8 mouse cellular contexts compared by ENCODE assay signal in genomic region chr5:115441205-115441849, GRCm38 (mm10). TPM values are rescaled to one million over a fixed set of nuclear protein-coding genes. Genes with fewer than 3 reads are reported as not detected.
A peak's percentile ranks its signal among the peaks of the same experiment; 100 is the strongest.
DNase-seq lines count a peak whose midpoint lies in the region; ATAC-seq and TF ChIP-seq lines count a peak whose summit lies in the region.

No protein-coding gene starts in this region.

- no peaks in the 10 kb centered on the region for H3K4me1 ChIP-seq in kidney, adult 2 months (ENCODE audit: control insufficient read depth, insufficient read depth, low read length)

- no peaks in the 10 kb centered on the region for H3K27me3 ChIP-seq in kidney, adult 2 months (replicated peaks; ENCODE audit: control insufficient read depth, insufficient read depth, low read length)
- no peaks in the 10 kb centered on the region for H3K27me3 ChIP-seq in splenic B cell, adult 2 months (ENCODE audit: control insufficient read depth, insufficient read depth, low read length, poor library complexity, severe bottlenecking)

- no peak overlapping the region for H3K4me3 ChIP-seq in kidney, adult 2 months (ENCODE audit: insufficient read depth, low read depth, low read length)

- intact Hi-C loops in left cerebral cortex, postnatal 4 days (cut with DNase I) = loop anchor here (5.0 to 10.0 kb wide), 2 partner anchors 79 to 147 kb away; no protein-coding TSS in a partner anchor

- peak; percentile 71 for DNase-seq in cerebellum, adult 11 months
- peak; percentile 84 to 88 for DNase-seq in cerebellum, postnatal 25 days
- DNase-seq in frontal cortex, postnatal 36 days (ENCODE audit: low spot score in 2 of 2) = peak; percentile 74 to 86
- peak; percentile 76 for DNase-seq in kidney, adult 2 months
- peak; percentile 83 for DNase-seq in left cerebral cortex, postnatal 4 days
- DNase-seq in monocyte, adult 2 months (ENCODE audit: low read depth in 1 of 2, low spot score in 2 of 2) = peak; percentile 11 to 46
- DNase-seq in splenic B cell, adult 2 months (ENCODE audit: low read depth, low spot score) = peak; percentile 82

- WGBS in kidney, adult 2 months = 31% methylated on average over 14 of the region's 14 CpGs

- peak; percentile 93 for TF ChIP-seq CTCF in kidney, adult 2 months (conservative IDR thresholded peaks at IDR 0.05; ENCODE audit: insufficient read depth, insufficient read length, low read depth, low read length)

- no peak for TF ChIP-seq POLR2A in kidney, adult 2 months (IDR thresholded peaks at IDR 0.05; ENCODE audit: low read depth, low read length)

- H3K27ac ChIP-seq in kidney, adult 2 months (ENCODE audit: insufficient read depth, low read depth, low read length) = no peak overlapping the region

- no peak for ATAC-seq in cerebellum, adult (ENCODE audit: insufficient number of reproducible peaks, low FRiP score, low TSS enrichment)

- no peaks in the 10 kb centered on the region for H3K36me3 ChIP-seq in kidney, adult 2 months (ENCODE audit: control insufficient read depth, insufficient read depth, low read length)
- no peaks in the 10 kb centered on the region for H3K36me3 ChIP-seq in splenic B cell, adult 2 months (ENCODE audit: control insufficient read depth, insufficient read depth, low read length, poor library complexity, severe bottlenecking)

RNA-seq across cellular contexts. Expression of gene Msi1, which starts 11.9 kb away (rescaled TPM):
- polyA plus RNA-seq in kidney, adult 2 months (2012; rRNA removed) = 2.0 and 2.5 TPM in 2 replicates
- 100 to 1,000 TPM; 110 to 114 TPM for total RNA-seq in left cerebral cortex, postnatal 4 days (2021)

RNA-seq across cellular contexts. Expression of gene Pla2g1b, which starts 24.7 kb away (rescaled TPM):
- 0.74 TPM in 1 of 2 replicates, not detected in the other for polyA plus RNA-seq in kidney, adult 2 months (2012; rRNA removed)
- total RNA-seq in left cerebral cortex, postnatal 4 days (2021) = not detected

RNA-seq across cellular contexts. Expression of gene Sirt4, which starts 43.2 kb away (rescaled TPM):
- 34.0 and 49.3 TPM in 2 replicates for polyA plus RNA-seq in kidney, adult 2 months (2012; rRNA removed)
- 10 to 100 TPM; 28.4 to 31.5 TPM for total RNA-seq in left cerebral cortex, postnatal 4 days (2021)

Comparison
In these comparisons a context has a peak if more than half of its experiments do, and no peak if none do; other contexts are left out.
1. DNase-seq: peak in every context shown above with its lines; median percentile 86 in cerebellum, postnatal 25 days; 83 in left cerebral cortex, postnatal 4 days; 82 in splenic B cell, adult 2 months; 80 in frontal cortex, postnatal 36 days; 76 in kidney, adult 2 months; 71 in cerebellum, adult 11 months; 28 in monocyte, adult 2 months.